ENCODE assay signal across 9 mouse cellular contexts in the genomic region with DNA sequence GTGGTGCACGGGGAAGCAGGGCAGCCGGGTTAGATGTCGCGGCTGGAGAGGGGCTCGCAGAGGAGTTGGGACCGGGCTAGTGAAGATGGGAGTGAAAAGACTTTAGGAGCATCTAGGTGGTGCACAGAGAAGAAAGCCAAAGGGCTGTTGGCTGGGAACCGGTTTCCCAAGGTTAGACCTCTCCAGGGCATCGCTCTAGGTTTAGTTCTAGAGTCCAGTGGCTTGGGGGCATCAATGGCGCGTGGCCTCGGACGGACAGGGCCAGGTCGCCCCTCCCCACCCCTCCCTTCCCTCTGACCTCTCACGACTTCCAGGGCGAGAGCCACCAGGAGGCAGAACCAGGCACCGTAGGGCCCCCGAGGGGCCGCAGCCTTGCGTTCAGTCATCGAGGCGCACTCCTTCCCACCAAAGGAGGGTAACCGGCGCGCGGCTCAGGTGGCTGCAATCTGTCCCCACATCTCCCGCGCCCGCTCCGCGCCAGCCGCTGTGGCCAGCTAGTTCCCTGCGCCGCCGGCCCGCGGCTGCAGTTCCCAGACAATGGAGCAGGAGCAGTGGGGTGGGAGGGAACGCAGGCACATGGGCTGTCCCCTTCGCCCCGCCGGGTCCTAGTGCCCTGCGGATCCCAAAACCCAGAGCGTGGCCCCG. TPM values are rescaled to one million over a fixed set of nuclear protein-coding genes. Genes with fewer than 3 reads are reported as not detected.
DNase-seq lines count a peak whose midpoint lies in the region; ATAC-seq and TF ChIP-seq lines count a peak whose summit lies in the region.
"Had no signal": no experiment of that assay in that cellular context is flagged by ENCODE, and none has a peak within 500 bp of the region (broad histone marks: within the 10 kb centered on the region; RNA-seq: fewer than 3 reads in every experiment).

No protein-coding gene starts in this region.

- peaks cover 64% of the 10 kb centered on the region for H3K36me3 ChIP-seq in forebrain, embryonic 12.5 days (replicated peaks)
- H3K36me3 ChIP-seq in heart, embryonic 15.5 days = peaks cover 53% of the 10 kb centered on the region
- H3K36me3 ChIP-seq in liver, adult 2 months (ENCODE audit: control insufficient read depth, insufficient read depth, low read length) = peaks cover 17% of the 10 kb centered on the region
- H3K36me3 ChIP-seq in myocyte (ENCODE audit: control insufficient read depth, insufficient read depth) = peaks cover 35% of the 10 kb centered on the region

- DNase-seq in 3134 (ENCODE audit: extremely low read depth, insufficient read length, low spot score) = peak; percentile 85
- peak; percentile 95 for DNase-seq in brain, embryonic 14.5 days (ENCODE audit: low read depth)
- peak; percentile 89 for DNase-seq in kidney, postnatal 10 days
- DNase-seq in liver, adult 2 months (ENCODE audit: extremely low read depth, low read depth, low spot score) = peak; percentile 20
- peak; percentile 74 for DNase-seq in testis, postnatal 14 days (ENCODE audit: low spot score)

- peak; percentile 98 for TF ChIP-seq POLR2A in brain, embryonic 14.5 days (IDR thresholded peaks at IDR 0.05; ENCODE audit: borderline replicate concordance, extremely low read depth, insufficient read depth, insufficient read length, poor library complexity, severe bottlenecking)
- 0 out of 2 replicates have a peak, but pooled peaks have one; percentile 9 for TF ChIP-seq POLR2A in liver, adult 2 months (IDR thresholded peaks at IDR 0.05; ENCODE audit: extremely low read depth, insufficient read depth, low read length)
- TF ChIP-seq POLR2A in myocyte (IDR thresholded peaks at IDR 0.05; ENCODE audit: insufficient read length, low read depth) = peak; percentile 99

- peak overlapping the region; percentile 90 for H3K9ac ChIP-seq in forebrain, embryonic 12.5 days
- peak overlapping the region; percentile 77 for H3K9ac ChIP-seq in heart, embryonic 15.5 days
- H3K9ac ChIP-seq in liver, adult 2 months (ENCODE audit: low read depth, low read length) = peak overlapping the region; percentile 61

- H3K4me1 ChIP-seq in forebrain, embryonic 12.5 days = peaks cover 26% of the 10 kb centered on the region
- peaks cover 19% of the 10 kb centered on the region for H3K4me1 ChIP-seq in heart, embryonic 15.5 days (replicated peaks)
- H3K4me1 ChIP-seq in liver, adult 2 months (ENCODE audit: control insufficient read depth, insufficient read depth, low read length) = no peaks in the 10 kb centered on the region

- H3K27me3 ChIP-seq in forebrain, embryonic 12.5 days = no peaks in the 10 kb centered on the region
- H3K27me3 ChIP-seq in heart, embryonic 15.5 days = no peaks in the 10 kb centered on the region
- no peaks in the 10 kb centered on the region for H3K27me3 ChIP-seq in liver, adult 2 months (ENCODE audit: control insufficient read depth, insufficient read depth, low read length)
- no peaks in the 10 kb centered on the region for H3K27me3 ChIP-seq in myocyte (ENCODE audit: control insufficient read depth, insufficient read depth, insufficient read length)

- peak; percentile 97 for ATAC-seq in forebrain, embryonic 12.5 days (ENCODE audit: low FRiP score)
- ATAC-seq in heart, embryonic 15.5 days (replicated peaks; ENCODE audit: insufficient number of reproducible peaks, insufficient read depth, low FRiP score, low read depth) = peak; percentile 88

- H3K9me3 ChIP-seq in forebrain, embryonic 12.5 days = no peaks in the 10 kb centered on the region
- H3K9me3 ChIP-seq in heart, embryonic 15.5 days (replicated peaks) = no peaks in the 10 kb centered on the region
- H3K9me3 ChIP-seq: G1E had no signal

- no peaks in the 10 kb centered on the region for H3K79me2 ChIP-seq in liver, adult 2 months (ENCODE audit: control insufficient read depth, insufficient read depth, low read length)
- H3K79me2 ChIP-seq in myocyte (ENCODE audit: control insufficient read depth, insufficient read depth) = peaks cover 25% of the 10 kb centered on the region

- peak overlapping the region; percentile 91 for H3K27ac ChIP-seq in forebrain, embryonic 12.5 days
- peak overlapping the region; percentile 76 for H3K27ac ChIP-seq in heart, embryonic 15.5 days
- H3K27ac ChIP-seq in liver, adult 2 months (replicated peaks; ENCODE audit: insufficient read depth, low read depth, low read length) = no peak overlapping the region

- peak overlapping the region; percentile 87 for H3K4me3 ChIP-seq in forebrain, embryonic 12.5 days (replicated peaks)
- peak overlapping the region; percentile 81 for H3K4me3 ChIP-seq in heart, embryonic 15.5 days
- peak overlapping the region; percentile 68 for H3K4me3 ChIP-seq in liver, adult 2 months (ENCODE audit: insufficient read depth, low read depth, low read length)
- H3K4me3 ChIP-seq in myocyte = peak overlapping the region; percentile 76

- H3ac ChIP-seq in myocyte (ENCODE audit: control insufficient read depth, insufficient read length) = peak overlapping the region; percentile 55

- H3K4me2 ChIP-seq in forebrain, embryonic 12.5 days = peak overlapping the region; percentile 89
- peak overlapping the region; percentile 79 for H3K4me2 ChIP-seq in heart, embryonic 15.5 days
- peak overlapping the region; percentile 83 for H3K4me2 ChIP-seq in myocyte (ENCODE audit: low read depth)

- 1% methylated on average over 40 of the region's 43 CpGs for WGBS in forebrain, embryonic 12.5 days
- under 1% methylated on average over 42 of the region's 43 CpGs for WGBS in heart, embryonic 15.5 days
- WGBS in liver, adult 2 months = 2% methylated on average over 43 of the region's 43 CpGs

- TF ChIP-seq CTCF in brain, embryonic 14.5 days (IDR thresholded peaks at IDR 0.05; ENCODE audit: borderline replicate concordance, extremely low read depth, insufficient read depth, insufficient read length) = no peak
- TF ChIP-seq CTCF in liver, adult 2 months (IDR thresholded peaks at IDR 0.05; ENCODE audit: low read depth, low read length) = no peak

TF ChIP-seq in myocyte, 11 proteins besides CTCF, POLR2A, EP300 and RAD21:
- TF ChIP-seq MAX (IDR thresholded peaks at IDR 0.05; ENCODE audit: low read depth) (peak; percentile 37), USF1 (IDR thresholded peaks at IDR 0.05; ENCODE audit: low read depth) (peak; percentile 77), CEBPB (IDR thresholded peaks at IDR 0.05; ENCODE audit: insufficient read depth, poor library complexity, severe bottlenecking) (no peak), MYOG (IDR thresholded peaks at IDR 0.05; ENCODE audit: control insufficient read depth in 1 of 3, insufficient read depth in 1 of 3, insufficient read length in 2 of 3, low read depth in 2 of 3) (peak in 2 of 3 experiments; percentile 44 to 76), REST (IDR thresholded peaks at IDR 0.05; ENCODE audit: insufficient read depth, insufficient read length) (no peak), SRF (IDR thresholded peaks at IDR 0.05; ENCODE audit: control insufficient read depth, insufficient read length, low read depth) (peak; percentile 42), MYOD1 (IDR thresholded peaks at IDR 0.05; ENCODE audit: control insufficient read depth in 1 of 3, insufficient read length in 2 of 3, low read depth in 2 of 3) (peak in 1 of 3 experiments; percentile 54), POLR2AphosphoS2 (IDR thresholded peaks at IDR 0.05; ENCODE audit: insufficient read length, low read depth) (peak; percentile 98), E2F4 (IDR thresholded peaks at IDR 0.05; ENCODE audit: insufficient read depth) (no peak), TCF12 (IDR thresholded peaks at IDR 0.05; ENCODE audit: insufficient read depth, poor library complexity, severe bottlenecking) (no peak), TCF3 (IDR thresholded peaks at IDR 0.05; ENCODE audit: insufficient read length, low read depth) (peak; percentile 8)

RNA-seq across cellular contexts. Expression of gene Tmem132a, which starts 0.4 kb away (rescaled TPM):
- polyA plus RNA-seq in brain, embryonic 14.5 days (2012; rRNA removed) = 292 and 301 TPM in 2 replicates
- polyA plus RNA-seq in forebrain, embryonic 12.5 days (2016; fragmentation: Nextera tagmentation; extraction: Ambion mirVana) = 115 and 126 TPM in 2 replicates
- 40.8 and 48.7 TPM in 2 replicates for polyA plus RNA-seq in heart, embryonic 15.5 days (2015; fragmentation: Nextera tagmentation; extraction: Ambion mirVana)
- 0.18 and 0.40 TPM in 2 replicates for total RNA-seq in liver, adult 2 months (2014; rRNA removed)
- 0.75 and 0.90 TPM in 2 replicates for polyA plus RNA-seq in liver, adult 2 months (2012; rRNA removed)
- 118 TPM for polyA plus RNA-seq in myocyte (2012; fragmentation: generic; extraction: Trizol)

RNA-seq across cellular contexts. Expression of gene Tmem109, which starts 12.4 kb away (rescaled TPM):
- 41.9 and 47.1 TPM in 2 replicates for polyA plus RNA-seq in brain, embryonic 14.5 days (2012; rRNA removed)
- 35.6 and 36.6 TPM in 2 replicates for polyA plus RNA-seq in forebrain, embryonic 12.5 days (2016; fragmentation: Nextera tagmentation; extraction: Ambion mirVana)
- 93.2 and 106 TPM in 2 replicates for polyA plus RNA-seq in heart, embryonic 15.5 days (2015; fragmentation: Nextera tagmentation; extraction: Ambion mirVana)
- 7.1 and 8.9 TPM in 2 replicates for total RNA-seq in liver, adult 2 months (2014; rRNA removed)
- polyA plus RNA-seq in liver, adult 2 months (2012; rRNA removed) = 32.2 and 35.2 TPM in 2 replicates
- polyA plus RNA-seq in myocyte (2012; fragmentation: generic; extraction: Trizol) = 223 TPM

RNA-seq across cellular contexts. Expression of gene Prpf19, which starts 25.7 kb away (rescaled TPM):
- polyA plus RNA-seq in brain, embryonic 14.5 days (2012; rRNA removed) = 341 and 452 TPM in 2 replicates
- 43.3 and 49.6 TPM in 2 replicates for polyA plus RNA-seq in forebrain, embryonic 12.5 days (2016; fragmentation: Nextera tagmentation; extraction: Ambion mirVana)
- polyA plus RNA-seq in heart, embryonic 15.5 days (2015; fragmentation: Nextera tagmentation; extraction: Ambion mirVana) = 29.4 and 31.2 TPM in 2 replicates
- total RNA-seq in liver, adult 2 months (2014; rRNA removed) = 95.5 and 100 TPM in 2 replicates
- polyA plus RNA-seq in liver, adult 2 months (2012; rRNA removed) = 150 and 184 TPM in 2 replicates
- polyA plus RNA-seq in myocyte (2012; fragmentation: generic; extraction: Trizol) = 222 TPM

RNA-seq across cellular contexts. Expression of gene Slc15a3, which starts 29.8 kb away (rescaled TPM):
- polyA plus RNA-seq in brain, embryonic 14.5 days (2012; rRNA removed) = 0.61 and 1.0 TPM in 2 replicates
- 0.12 and 0.38 TPM in 2 replicates for polyA plus RNA-seq in forebrain, embryonic 12.5 days (2016; fragmentation: Nextera tagmentation; extraction: Ambion mirVana)
- polyA plus RNA-seq in heart, embryonic 15.5 days (2015; fragmentation: Nextera tagmentation; extraction: Ambion mirVana) = 0.30 and 0.99 TPM in 2 replicates
- 3.3 and 5.6 TPM in 2 replicates for total RNA-seq in liver, adult 2 months (2014; rRNA removed)
- 6.2 and 10.6 TPM in 2 replicates for polyA plus RNA-seq in liver, adult 2 months (2012; rRNA removed)
- polyA plus RNA-seq in myocyte (2012; fragmentation: generic; extraction: Trizol) = 0.02 TPM

RNA-seq across cellular contexts. Expression of gene Cd6, which starts 39.5 kb away (rescaled TPM):
- not detected in 2 replicates for polyA plus RNA-seq in brain, embryonic 14.5 days (2012; rRNA removed)
- polyA plus RNA-seq in forebrain, embryonic 12.5 days (2016; fragmentation: Nextera tagmentation; extraction: Ambion mirVana) = not detected in 2 replicates
- polyA plus RNA-seq in heart, embryonic 15.5 days (2015; fragmentation: Nextera tagmentation; extraction: Ambion mirVana) = 0.56 TPM in 1 of 2 replicates, not detected in the other
- 0.18 and 0.20 TPM in 2 replicates for total RNA-seq in liver, adult 2 months (2014; rRNA removed)
- 0.36 and 0.44 TPM in 2 replicates for polyA plus RNA-seq in liver, adult 2 months (2012; rRNA removed)
- polyA plus RNA-seq in myocyte (2012; fragmentation: generic; extraction: Trizol) = not detected
- polyA plus RNA-seq: G1E had no signal

Comparison
In these comparisons a context has a peak if more than half of its experiments do, and no peak if none do; other contexts are left out.
1. DNase-seq: peak in every context shown above with its lines; median percentile 95 in brain, embryonic 14.5 days; 89 in kidney, postnatal 10 days; 85 in 3134; 74 in testis, postnatal 14 days; 20 in liver, adult 2 months.
2. POLR2A ChIP-seq: peak in every context shown above with its lines; median percentile 99 in myocyte; 98 in brain, embryonic 14.5 days; 9 in liver, adult 2 months.
3. RNA of gene Tmem132a, which starts 0.4 kb away (polyA plus RNA-seq): 292 to 301 TPM in brain, embryonic 14.5 days, 118 TPM in myocyte (single experiment), 115 to 126 TPM in forebrain, embryonic 12.5 days and 40.8 to 48.7 TPM in heart, embryonic 15.5 days; 0.75 to 0.90 TPM in liver, adult 2 months; every median in the first group is over 10 times any median in the second.
4. Peak in every context shown above with its lines, with median percentiles within 50 percentile points of each other: H3K4me2 ChIP-seq, H3K4me3 ChIP-seq and H3K9ac ChIP-seq.